Mouse (Mus musculus) liver, adult 2 months (tissue): ENCODE measurements at regions not wholly inside any gene's neighbourhood (a gene's known extent, or its start where the extent isn't known, plus 50 kb on each side); places are given as distances from the start of the nearest gene placed in this dataset.

Source experiments
- CTCF ChIP-seq: fragments of 200-500 bp; IDR thresholded peaks from 2 replicates; pipeline ENCODE4 v1.5.1; 2011; ENCODE audit warnings: low read depth, low read length, control low read depth
- POLR2A ChIP-seq: fragments of 200-500 bp; IDR thresholded peaks from 2 replicates; pipeline ENCODE4 v1.6.1; 2011; ENCODE audit warnings: low read length, control low read depth; ENCODE audit not compliant: insufficient read depth; ENCODE audit errors: extremely low read depth

DNA sequence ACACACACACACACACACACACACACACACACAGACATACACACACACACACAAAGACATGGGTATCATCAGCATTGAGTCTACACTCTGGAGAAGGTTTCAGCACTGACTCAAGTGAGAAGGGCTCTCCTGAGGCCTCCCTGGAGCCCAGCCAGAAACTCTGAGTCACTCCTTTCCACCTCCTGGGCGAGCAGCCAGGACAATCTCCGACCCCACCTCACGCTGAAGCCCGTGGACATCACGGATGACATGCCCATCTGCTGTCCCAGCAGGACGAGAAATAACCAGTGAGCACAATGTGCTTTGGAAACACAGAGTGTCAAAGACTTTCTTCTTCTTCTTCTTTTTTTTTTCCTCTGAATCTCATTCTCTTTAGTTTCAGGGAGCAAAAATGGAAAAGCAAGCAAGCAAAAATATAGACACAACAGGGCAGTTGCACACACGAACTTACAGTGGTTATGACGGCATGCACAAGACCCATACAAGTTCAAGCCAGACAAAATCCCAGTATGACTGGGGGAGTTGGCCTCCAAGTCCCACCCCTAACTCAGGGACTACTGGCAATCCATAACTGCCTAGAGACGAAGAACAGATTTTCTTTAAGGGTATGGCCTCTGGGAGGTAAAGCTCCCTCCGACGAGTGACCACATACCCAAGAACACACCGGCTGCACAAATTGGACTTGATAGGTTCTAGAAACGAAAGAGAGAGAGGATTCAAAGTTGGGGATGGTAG, 65.2 kb upstream of the Nr4a3 start:
- no peak for TF ChIP-seq POLR2A
- no peak for TF ChIP-seq CTCF
